Mouse (Mus musculus) left cerebral cortex, adult 9 months (tissue): ENCODE data around the gene Mcm10.

Experiments used
- DNase-seq, 2 experiments: peaks; one replicate each; pipeline ENCODE4 v3.0.0; 2022; ENCODE audit warnings: low spot score in 2 of 2

Mcm10 gene

GRCm38 (mm10) chr2:5012491-5013324, at the start of gene Mcm10:
Gene Mcm10 (minus strand): TSS chr2:5012791.
- DNase-seq: peak; percentile 83 to 92

- DNase-seq: no peak
Measured at GRCm38 (mm10) chr2:5061133-5061708, 48.6 kb upstream of the Mcm10 start.

- DNase-seq: no peak
Measured at GRCm38 (mm10) chr2:5059997-5060396, 47.4 kb upstream of the Mcm10 start.

GRCm38 (mm10) chr2:5058436-5058835, 45.8 kb upstream of the Mcm10 start:
- DNase-seq: no peak

GRCm38 (mm10) chr2:5050562-5050961, 38.0 kb upstream of the Mcm10 start:
- DNase-seq: no peak

- no peak for DNase-seq
Measured at GRCm38 (mm10) chr2:5047016-5047415, 34.4 kb upstream of the Mcm10 start.

- DNase-seq: no peak
Measured at GRCm38 (mm10) chr2:5045269-5045965, 32.8 kb upstream of the Mcm10 start.

GRCm38 (mm10) chr2:5044321-5044720, 31.7 kb upstream of the Mcm10 start:
- no peak for DNase-seq

GRCm38 (mm10) chr2:5043476-5043761, 30.8 kb upstream of the Mcm10 start:
- DNase-seq: no peak

GRCm38 (mm10) chr2:5042616-5043475, 30.3 kb upstream of the Mcm10 start:
- DNase-seq: no peak

GRCm38 (mm10) chr2:5041854-5042253, 29.3 kb upstream of the Mcm10 start:
- no peak for DNase-seq

- no peak for DNase-seq
Measured at GRCm38 (mm10) chr2:5040281-5041161, 27.9 kb upstream of the Mcm10 start.

- DNase-seq: no peak
Measured at GRCm38 (mm10) chr2:5039350-5040170, 27.0 kb upstream of the Mcm10 start.

- no peak for DNase-seq
Measured at GRCm38 (mm10) chr2:5038320-5038719, 25.7 kb upstream of the Mcm10 start.

- no peak for DNase-seq
Measured at GRCm38 (mm10) chr2:5037390-5037789, 24.8 kb upstream of the Mcm10 start.

GRCm38 (mm10) chr2:5036411-5037076, 24.0 kb upstream of the Mcm10 start:
- DNase-seq: no peak

- no peak for DNase-seq
Measured at GRCm38 (mm10) chr2:5035241-5035640, 22.6 kb upstream of the Mcm10 start.

GRCm38 (mm10) chr2:5034801-5035200, 22.2 kb upstream of the Mcm10 start:
- DNase-seq: no peak

- no peak for DNase-seq
Measured at GRCm38 (mm10) chr2:5033546-5034420, 21.2 kb upstream of the Mcm10 start.
